Mouse (Mus musculus): ENCODE data around the gene Fam89a. TPM values are rescaled to one million over a fixed set of nuclear protein-coding genes. Genes with fewer than 3 reads are reported as not detected.

Fam89a gene
- polyA plus RNA-seq, 1 experiment from 2014 or later: 0.46 TPM

DNA sequence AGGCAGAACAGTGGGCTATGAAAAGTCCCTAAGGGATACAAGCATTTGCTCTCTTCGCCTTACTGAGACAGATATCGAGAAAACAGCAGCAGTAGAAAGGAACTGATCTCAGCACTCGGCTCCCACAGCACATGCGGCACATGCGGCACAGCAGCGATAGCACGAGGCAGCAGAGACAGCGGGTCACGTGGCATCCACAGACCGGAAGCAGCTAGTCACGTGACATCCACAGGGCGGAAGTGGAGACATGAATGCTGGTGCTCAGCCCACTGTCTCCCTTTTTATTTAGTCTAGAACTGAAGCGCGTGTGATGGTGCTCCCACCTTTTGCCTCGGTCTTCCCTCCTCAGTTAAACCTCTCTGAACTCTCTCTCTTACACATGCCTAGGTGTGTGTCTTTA lies 31.6 kb upstream of the Fam89a start:
- peaks cover 17% of the 10 kb centered on the region for H3K4me1 ChIP-seq
- no peak overlapping the region for H3K4me3 ChIP-seq
- no peaks in the 10 kb centered on the region for H3K27me3 ChIP-seq
- H3K27ac ChIP-seq (replicated peaks): no peak overlapping the region
- H3K36me3 ChIP-seq: no peaks in the 10 kb centered on the region
- no peak overlapping the region for H3K4me2 ChIP-seq (replicated peaks)
- H3K9ac ChIP-seq (replicated peaks): no peak overlapping the region
- ATAC-seq (replicated peaks): no peak
- no peaks in the 10 kb centered on the region for H3K9me3 ChIP-seq
- WGBS: 85% methylated on average over 15 of the region's 15 CpGs

DNA sequence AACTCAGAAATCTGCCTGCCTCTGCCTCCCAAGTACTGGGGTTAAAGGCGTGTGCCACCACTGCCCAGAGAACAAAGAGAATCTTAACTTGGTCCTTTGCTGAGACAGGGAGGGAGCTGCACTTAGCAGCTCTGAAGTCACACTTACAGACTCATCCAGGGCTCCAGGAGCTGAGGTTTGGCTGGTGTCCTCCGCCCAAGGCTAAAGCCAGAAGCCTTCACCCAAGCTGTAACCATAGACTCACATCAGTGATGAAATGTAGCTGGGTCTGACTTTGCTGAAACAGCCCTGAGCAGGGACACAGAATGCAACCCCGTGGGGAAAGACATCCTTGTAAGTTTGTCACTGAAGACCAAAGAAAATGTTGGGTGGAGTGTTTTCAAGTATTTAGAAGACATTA lies 30.8 kb upstream of the Fam89a start:
- peaks cover 17% of the 10 kb centered on the region for H3K4me1 ChIP-seq
- no peak overlapping the region for H3K4me3 ChIP-seq
- no peaks in the 10 kb centered on the region for H3K27me3 ChIP-seq
- no peak for ATAC-seq (replicated peaks)
- no peak overlapping the region for H3K4me2 ChIP-seq (replicated peaks)
- no peaks in the 10 kb centered on the region for H3K36me3 ChIP-seq
- H3K9me3 ChIP-seq: no peaks in the 10 kb centered on the region
- no peak overlapping the region for H3K9ac ChIP-seq (replicated peaks)
- no peak overlapping the region for H3K27ac ChIP-seq (replicated peaks)
- 86% methylated on average over 3 of the region's 3 CpGs for WGBS

DNA sequence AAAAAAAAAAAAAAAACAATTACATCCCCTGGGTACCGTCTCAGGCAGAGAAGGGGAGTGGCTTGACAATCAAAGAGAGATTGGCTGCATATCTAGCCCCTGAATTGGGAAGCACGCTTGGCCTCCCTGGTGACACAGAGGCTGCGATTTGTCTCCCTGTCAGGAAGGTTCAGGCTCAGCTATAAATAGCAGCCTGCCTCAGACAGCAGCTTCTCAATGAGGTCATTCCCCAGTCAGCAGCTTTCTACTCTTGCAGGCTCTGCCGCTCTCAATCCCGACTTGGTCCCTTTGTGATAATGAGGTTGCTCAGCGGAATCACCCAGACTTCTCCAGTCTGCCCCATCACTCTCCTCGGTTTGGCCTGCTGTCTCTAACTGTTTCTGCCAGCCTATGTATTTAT lies 28.6 kb upstream of the Fam89a start:
- no peak overlapping the region for H3K4me2 ChIP-seq (replicated peaks)
- no peaks in the 10 kb centered on the region for H3K9me3 ChIP-seq
- H3K9ac ChIP-seq (replicated peaks): peak overlapping the region; percentile 16; the same call in 1 of the 2 replicates
- H3K27ac ChIP-seq (replicated peaks): peak overlapping the region; percentile 70
- H3K4me3 ChIP-seq: no peak overlapping the region
- no peaks in the 10 kb centered on the region for H3K36me3 ChIP-seq
- 9% methylated on average over 7 of the region's 7 CpGs for WGBS
- no peaks in the 10 kb centered on the region for H3K27me3 ChIP-seq
- ATAC-seq (replicated peaks): peak; percentile 53; the same call in 1 of the 2 replicates
- peaks cover 17% of the 10 kb centered on the region for H3K4me1 ChIP-seq

DNA sequence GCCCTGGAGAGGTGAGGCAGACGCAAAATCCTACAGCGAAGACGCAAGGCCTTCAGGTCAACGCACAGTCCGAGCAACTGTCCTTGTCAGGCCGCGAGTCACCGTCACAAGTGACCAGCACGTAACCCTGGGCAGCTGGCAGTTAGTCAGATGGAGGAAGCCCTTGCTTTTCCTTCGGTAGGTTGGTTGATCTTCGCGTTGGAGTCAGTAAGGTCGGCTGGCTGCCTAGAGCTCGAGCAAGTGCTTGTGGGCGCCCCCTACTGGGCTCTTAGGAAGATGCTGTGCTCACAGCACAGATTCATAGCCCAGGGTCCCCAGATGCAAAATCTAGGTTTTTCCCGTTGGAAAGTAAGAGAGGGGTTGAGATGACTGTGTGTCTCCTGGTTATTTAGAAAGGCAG lies 24.1 kb upstream of the Fam89a start:
- Histone ChIP-seq H3K36me3 (no peaks in the 10 kb centered on the region), H3K27me3 (no peaks in the 10 kb centered on the region), H3K4me1 (peaks cover 6% of the 10 kb centered on the region), H3K4me3 (no peak overlapping the region), H3K4me2 (replicated peaks) (0 out of 2 replicates have a peak overlapping the region, but pooled peaks have one; percentile 20), H3K9ac (replicated peaks) (no peak overlapping the region), H3K9me3 (no peaks in the 10 kb centered on the region), H3K27ac (replicated peaks) (no peak overlapping the region)
- no peak for ATAC-seq (replicated peaks)
- WGBS: 11% methylated on average over 16 of the region's 16 CpGs

DNA sequence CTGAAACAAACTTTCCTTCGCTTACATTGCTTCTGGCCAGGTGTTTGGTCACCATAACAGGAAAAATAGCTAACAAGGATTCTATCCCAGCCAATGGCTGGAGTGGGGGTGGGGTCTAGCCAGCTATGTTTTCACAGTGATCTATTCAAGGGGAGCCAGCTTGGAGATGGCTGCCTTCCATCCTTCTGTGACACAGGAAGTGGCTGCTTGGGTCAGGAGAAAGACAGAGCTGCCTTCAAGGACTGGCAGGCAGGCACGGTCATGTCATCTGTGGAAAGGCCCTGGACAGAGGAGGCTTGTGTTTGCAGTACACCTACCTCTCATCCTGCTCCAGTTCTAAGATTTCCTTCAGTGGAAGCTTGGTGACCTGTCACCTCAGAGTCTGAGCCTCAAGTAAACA lies 20.8 kb upstream of the Fam89a start:
- H3K27ac ChIP-seq (replicated peaks): no peak overlapping the region
- no peak for ATAC-seq (replicated peaks)
- no peaks in the 10 kb centered on the region for H3K4me1 ChIP-seq
- H3K9ac ChIP-seq (replicated peaks): no peak overlapping the region
- H3K27me3 ChIP-seq: no peaks in the 10 kb centered on the region
- H3K36me3 ChIP-seq: no peaks in the 10 kb centered on the region
- WGBS: 68% methylated on average over 2 of the region's 2 CpGs
- H3K4me3 ChIP-seq: no peak overlapping the region
- H3K9me3 ChIP-seq: no peaks in the 10 kb centered on the region
- H3K4me2 ChIP-seq (replicated peaks): no peak overlapping the region

DNA sequence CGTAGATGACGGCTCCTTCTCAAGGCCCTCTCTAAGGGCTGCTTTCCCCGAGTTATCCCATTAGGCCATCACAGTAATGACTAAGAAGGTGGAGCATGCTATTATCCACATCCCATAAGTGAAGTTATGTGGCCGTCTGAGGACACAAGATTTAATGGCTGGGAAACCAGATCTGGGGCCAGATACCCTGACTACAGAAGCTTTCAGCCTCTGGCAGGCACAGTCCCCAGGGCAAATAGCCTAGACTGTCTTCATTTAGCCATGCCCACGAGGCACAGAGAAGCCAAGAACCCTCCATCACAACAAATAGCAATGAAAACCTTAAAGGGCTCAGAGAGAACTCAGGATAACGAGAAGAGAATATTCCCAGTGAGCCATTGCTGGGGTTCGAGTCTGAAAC lies 11.4 kb upstream of the Fam89a start:
- Histone ChIP-seq H3K4me2 (replicated peaks) (no peak overlapping the region), H3K9me3 (no peaks in the 10 kb centered on the region), H3K36me3 (no peaks in the 10 kb centered on the region), H3K9ac (replicated peaks) (no peak overlapping the region), H3K4me3 (no peak overlapping the region), H3K27me3 (no peaks in the 10 kb centered on the region), H3K4me1 (no peaks in the 10 kb centered on the region), H3K27ac (replicated peaks) (no peak overlapping the region)
- no peak for ATAC-seq (replicated peaks)
- 58% methylated on average over 7 of the region's 7 CpGs for WGBS

DNA sequence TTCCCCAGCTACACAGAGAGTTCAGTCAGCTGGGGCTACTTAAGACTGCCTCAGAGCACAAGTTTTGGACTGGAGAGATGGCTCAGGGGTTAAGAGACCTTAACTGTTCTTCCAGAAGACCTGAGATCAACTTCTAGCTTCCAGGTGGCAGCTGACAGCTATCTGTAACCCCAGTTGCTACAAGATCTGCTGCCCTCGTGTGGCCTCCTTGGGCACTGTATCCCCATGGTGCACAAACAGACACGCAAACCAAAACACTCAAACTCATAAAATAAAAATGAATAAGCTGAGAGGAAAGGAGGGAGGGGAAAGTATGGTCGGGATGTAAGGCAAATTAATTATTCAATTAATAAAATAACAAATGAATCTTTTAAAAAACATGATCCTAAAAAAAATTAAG lies 6.9 kb upstream of the Fam89a start:
- Histone ChIP-seq H3K36me3 (no peaks in the 10 kb centered on the region), H3K4me3 (no peak overlapping the region), H3K27ac (replicated peaks) (no peak overlapping the region), H3K4me1 (no peaks in the 10 kb centered on the region), H3K9me3 (no peaks in the 10 kb centered on the region), H3K27me3 (peaks cover 7% of the 10 kb centered on the region; the same call in 1 of the 2 replicates), H3K9ac (replicated peaks) (no peak overlapping the region), H3K4me2 (replicated peaks) (no peak overlapping the region)
- no peak for ATAC-seq (replicated peaks)
- WGBS: 40% methylated on average over 3 of the region's 3 CpGs

DNA sequence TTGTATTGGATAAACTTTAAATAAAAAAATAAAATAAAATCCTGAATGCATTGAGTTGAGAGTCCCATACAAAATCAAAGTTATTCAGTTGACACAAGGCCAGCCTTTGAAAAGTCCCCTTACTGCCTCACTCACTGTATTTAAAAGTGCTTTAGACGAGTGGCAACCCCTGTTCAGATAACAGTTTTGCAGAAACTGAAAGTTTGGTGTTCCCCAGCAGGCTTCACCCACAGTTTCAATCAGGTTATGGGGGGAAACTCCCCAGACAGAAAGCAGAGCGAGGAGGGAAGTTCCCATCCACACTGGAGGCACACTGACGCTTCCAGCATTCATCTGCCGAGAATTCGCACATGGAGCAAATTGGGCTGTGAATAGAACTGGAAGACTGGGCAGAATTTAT lies 5.0 kb upstream of the Fam89a start:
- 55% methylated on average over 5 of the region's 5 CpGs for WGBS

DNA sequence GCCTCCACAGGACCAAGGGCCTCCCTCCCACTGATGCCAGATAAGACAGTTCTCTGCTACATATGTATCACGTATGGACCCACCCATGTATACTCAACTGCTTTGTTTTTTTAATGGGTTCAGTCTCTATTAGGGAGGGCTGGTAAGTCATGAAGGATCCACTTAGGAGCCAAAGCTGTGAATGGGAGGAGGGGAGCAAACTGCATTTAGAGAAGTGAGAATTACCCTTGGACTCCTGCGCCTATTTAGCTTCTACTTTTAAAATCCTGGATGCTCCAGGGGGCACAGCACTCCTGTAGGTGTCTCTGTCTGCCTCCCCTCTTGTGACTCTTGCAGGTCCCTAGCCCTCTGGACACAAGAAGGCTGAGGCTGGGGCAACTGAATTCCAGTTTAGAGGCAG lies 4.5 kb upstream of the Fam89a start:
- Histone ChIP-seq H3K9ac (replicated peaks) (no peak overlapping the region), H3K4me1 (peaks cover 7% of the 10 kb centered on the region), H3K36me3 (no peaks in the 10 kb centered on the region), H3K27ac (replicated peaks) (no peak overlapping the region), H3K4me2 (replicated peaks) (no peak overlapping the region), H3K4me3 (no peak overlapping the region), H3K27me3 (peaks cover 31% of the 10 kb centered on the region), H3K9me3 (no peaks in the 10 kb centered on the region)
- 70% methylated on average over 2 of the region's 2 CpGs for WGBS
- no peak for ATAC-seq (replicated peaks)

More for the DNA sequence above, 5.0 kb upstream of the Fam89a start:
- Histone ChIP-seq H3K9me3 (no peaks in the 10 kb centered on the region), H3K27ac (replicated peaks) (no peak overlapping the region), H3K36me3 (no peaks in the 10 kb centered on the region), H3K27me3 (peaks cover 26% of the 10 kb centered on the region), H3K4me2 (replicated peaks) (no peak overlapping the region), H3K4me3 (no peak overlapping the region), H3K4me1 (peaks cover 3% of the 10 kb centered on the region), H3K9ac (replicated peaks) (no peak overlapping the region)
- ATAC-seq (replicated peaks): no peak

DNA sequence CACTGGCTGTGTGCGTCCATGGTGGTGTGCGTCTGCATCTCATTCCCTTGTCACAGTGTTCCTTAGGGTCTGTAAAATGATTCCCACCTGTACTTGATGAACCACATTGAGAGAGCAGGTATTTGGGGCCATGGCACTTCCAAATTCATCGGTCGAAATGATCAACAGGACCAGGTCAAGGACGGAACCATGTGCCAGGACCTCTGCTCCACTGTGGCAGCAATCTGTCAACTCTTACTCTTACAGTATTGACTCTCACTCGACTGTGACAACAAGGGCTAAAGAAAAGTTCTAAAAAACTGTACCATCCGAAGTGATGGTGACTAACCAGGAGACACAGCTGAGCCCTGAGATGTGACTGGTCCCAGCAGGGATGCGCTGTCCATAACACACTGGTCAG lies 3.8 kb upstream of the Fam89a start:
- Histone ChIP-seq H3K4me1 (peaks cover 11% of the 10 kb centered on the region), H3K27me3 (peaks cover 37% of the 10 kb centered on the region), H3K4me3 (no peak overlapping the region), H3K27ac (replicated peaks) (no peak overlapping the region), H3K9me3 (no peaks in the 10 kb centered on the region), H3K36me3 (no peaks in the 10 kb centered on the region), H3K4me2 (replicated peaks) (no peak overlapping the region), H3K9ac (replicated peaks) (no peak overlapping the region)
- ATAC-seq (replicated peaks): no peak
- 85% methylated on average over 8 of the region's 8 CpGs for WGBS

DNA sequence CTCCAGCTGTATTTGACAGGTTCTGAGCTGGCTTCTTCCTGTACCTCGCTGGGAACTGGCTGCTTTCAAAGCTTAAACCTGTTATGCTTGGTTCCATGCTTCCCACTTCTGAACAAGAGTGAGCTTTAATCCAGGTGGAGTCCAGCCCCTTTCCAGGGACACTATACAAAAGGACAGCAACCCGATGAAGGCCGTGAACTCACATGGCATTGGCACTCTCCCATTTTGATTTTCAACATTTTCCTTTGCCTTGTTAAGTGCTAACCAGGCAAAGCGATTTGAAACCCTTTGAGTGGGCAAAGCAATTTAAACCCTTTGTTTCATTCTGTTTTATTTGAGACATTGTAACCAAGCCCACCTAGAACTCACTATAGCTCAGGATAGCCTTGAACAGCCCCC lies 3.2 kb upstream of the Fam89a start:
- Histone ChIP-seq H3K4me2 (replicated peaks) (no peak overlapping the region), H3K4me3 (no peak overlapping the region), H3K27ac (replicated peaks) (no peak overlapping the region), H3K9me3 (no peaks in the 10 kb centered on the region), H3K27me3 (peaks cover 44% of the 10 kb centered on the region), H3K9ac (replicated peaks) (no peak overlapping the region), H3K4me1 (peaks cover 11% of the 10 kb centered on the region), H3K36me3 (no peaks in the 10 kb centered on the region)
- 24% methylated on average over 4 of the region's 4 CpGs for WGBS
- ATAC-seq (replicated peaks): no peak

DNA sequence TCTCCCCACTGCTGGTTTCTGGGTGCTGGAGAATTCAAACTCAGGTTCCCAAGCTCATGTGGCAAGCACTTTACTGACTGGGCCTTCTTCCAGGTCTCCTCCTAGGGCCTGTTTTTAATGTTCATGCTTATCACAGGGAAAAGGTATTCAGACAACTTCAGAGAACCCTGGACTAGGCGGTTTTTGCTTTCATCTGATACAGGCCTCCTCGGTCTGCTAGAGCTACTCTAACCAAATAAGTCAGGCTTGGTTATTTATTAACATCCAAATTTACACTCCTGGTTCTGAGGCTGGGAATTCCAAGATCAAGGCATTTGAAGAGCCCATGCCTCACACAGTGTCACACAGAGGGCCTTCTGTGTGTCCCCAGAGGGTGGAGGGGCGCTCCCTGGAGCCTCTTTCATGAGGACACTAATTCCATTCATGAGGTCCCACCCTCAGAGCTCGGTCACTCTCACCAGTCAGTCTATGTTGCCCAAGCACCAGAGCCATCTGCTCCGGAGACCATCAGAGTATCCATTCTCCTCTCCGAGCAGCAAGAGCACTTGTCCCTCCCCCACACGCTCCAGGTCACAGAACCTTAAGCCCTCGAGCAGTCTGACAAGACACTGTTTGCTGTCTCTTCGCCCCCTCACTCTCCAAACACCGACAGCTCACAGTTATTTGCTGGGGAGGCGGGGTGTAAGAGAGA lies 2.6 kb upstream of the Fam89a start:
- Histone ChIP-seq H3K27me3 (peaks cover 49% of the 10 kb centered on the region), H3K4me2 (replicated peaks) (no peak overlapping the region), H3K27ac (replicated peaks) (no peak overlapping the region), H3K9ac (replicated peaks) (no peak overlapping the region), H3K4me1 (peaks cover 11% of the 10 kb centered on the region), H3K36me3 (no peaks in the 10 kb centered on the region), H3K9me3 (no peaks in the 10 kb centered on the region), H3K4me3 (no peak overlapping the region)
- 15% methylated on average over 11 of the region's 11 CpGs for WGBS
- ATAC-seq (replicated peaks): no peak

DNA sequence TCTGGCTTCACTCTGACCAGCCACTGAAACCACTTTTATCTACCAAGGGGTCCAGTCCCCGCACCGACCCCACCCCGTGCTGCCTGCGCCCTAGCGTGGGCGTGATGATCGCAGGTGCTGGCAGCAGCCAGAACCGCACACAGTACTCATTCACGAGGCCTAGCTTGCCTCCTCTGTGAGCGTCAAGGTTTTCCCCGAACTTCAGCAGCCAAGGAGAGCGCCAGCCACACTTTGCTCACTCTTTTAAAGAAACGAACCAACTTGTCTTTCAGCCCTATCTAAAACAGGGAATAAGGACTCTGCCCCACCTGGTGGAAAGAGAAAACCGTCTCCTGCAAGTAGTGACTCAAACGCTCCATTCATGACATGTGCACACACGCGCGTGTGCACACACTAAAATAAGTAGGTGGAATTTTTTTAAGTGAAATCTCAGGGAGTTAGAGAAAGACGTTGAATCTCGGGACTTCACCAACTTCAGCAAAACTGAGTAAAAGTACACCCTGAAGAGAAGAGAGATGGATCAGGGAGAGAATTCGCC lies 762 bp upstream of the Fam89a start:
- H3K36me3 ChIP-seq: no peaks in the 10 kb centered on the region
- ATAC-seq (replicated peaks): 0 out of 2 replicates have a peak, but pooled peaks have one; percentile 2
- no peak overlapping the region for H3K9ac ChIP-seq (replicated peaks)
- no peak overlapping the region for H3K27ac ChIP-seq (replicated peaks)
- H3K27me3 ChIP-seq: peaks cover 49% of the 10 kb centered on the region
- no peaks in the 10 kb centered on the region for H3K9me3 ChIP-seq
- H3K4me2 ChIP-seq (replicated peaks): no peak overlapping the region
- WGBS: 31% methylated on average over 21 of the region's 21 CpGs
- peaks cover 11% of the 10 kb centered on the region for H3K4me1 ChIP-seq
- H3K4me3 ChIP-seq: no peak overlapping the region

Measured in forebrain, embryonic 15.5 days (tissue).